Mouse (Mus musculus) kidney, adult 2 months (tissue): ENCODE results near the gene Plch2.

Experiments used
- CTCF ChIP-seq: fragments of 200-500 bp; conservative IDR thresholded peaks from 2 replicates; pipeline ENCODE4 v1.5.1; 2011; ENCODE audit warnings: low read depth, mild to moderate bottlenecking, control low read depth, low read length, moderate library complexity, mixed read lengths; ENCODE audit not compliant: insufficient read depth, insufficient read length
- POLR2A ChIP-seq: fragments of 200-500 bp; IDR thresholded peaks from one replicate; pipeline ENCODE4 v1.6.1; 2011; ENCODE audit warnings: low read depth, low read length, control low read depth

DNA sequence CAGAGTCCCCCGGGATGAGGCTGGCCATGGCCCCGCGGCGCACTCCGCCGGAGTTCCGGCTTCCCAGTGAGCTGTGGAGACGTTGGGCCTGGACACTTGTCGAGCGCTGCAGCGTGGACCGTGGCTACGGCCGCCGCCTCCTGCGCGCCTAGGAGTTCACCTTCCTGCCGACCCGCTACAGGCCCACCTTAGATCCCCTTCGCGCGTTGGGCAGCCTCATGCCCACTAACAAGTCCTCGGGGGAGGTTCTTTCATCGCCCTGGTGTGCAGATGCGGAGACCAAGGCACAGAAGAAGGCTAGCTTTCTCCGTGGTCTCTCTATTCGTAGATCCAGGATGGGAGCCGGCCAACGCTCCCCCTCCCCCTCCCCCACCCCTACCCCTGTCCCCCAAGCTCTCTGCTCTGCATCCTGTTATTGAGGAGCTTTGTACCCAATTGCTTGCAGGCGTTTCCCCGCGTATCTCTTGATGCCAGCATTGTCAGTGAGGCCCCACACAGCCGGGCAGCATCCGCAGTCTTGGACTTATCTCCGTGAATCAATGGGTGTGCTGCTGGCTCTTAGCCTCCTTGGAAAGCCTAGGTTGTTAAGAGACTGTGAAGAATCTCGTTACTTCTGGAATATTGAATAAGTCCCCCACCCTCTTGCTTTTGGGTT lies 91.9 kb downstream of the Plch2 start:
- TF ChIP-seq POLR2A, result no peak
- no peak for TF ChIP-seq CTCF
